Mouse (Mus musculus) forebrain, embryonic 12.5 days (tissue): ENCODE results near the gene Pth2. TPM values are rescaled to one million over a fixed set of nuclear protein-coding genes. Genes with fewer than 3 reads are reported as not detected.

ENCODE experiments used
- ATAC-seq: fragments of 200-750 bp; cut with Nextera tagmentation; 2 replicates; pipeline ENCODE4 v1.8.0; 2017; ENCODE audit warnings: moderate TSS enrichment; ENCODE audit not compliant: low FRiP score
- H3K27ac ChIP-seq: fragments of 300-500 bp; sonication (generic); 2 replicates; pipeline ENCODE4 v1.5.1; 2016; ENCODE audit warnings: mild to moderate bottlenecking
- H3K27me3 ChIP-seq: fragments of 300-500 bp; sonication (generic); 2 replicates; pipeline ENCODE4 v1.6.1; 2016; ENCODE audit warnings: mild to moderate bottlenecking
- H3K36me3 ChIP-seq: fragments of 300-500 bp; sonication (generic); replicated peaks from 2 replicates; pipeline ENCODE4 v1.6.1; 2016; ENCODE audit warnings: mild to moderate bottlenecking
- H3K4me1 ChIP-seq: fragments of 300-500 bp; sonication (generic); 2 replicates; pipeline ENCODE4 v1.6.1; 2016
- H3K4me2 ChIP-seq: fragments of 300-500 bp; sonication (generic); 2 replicates; pipeline ENCODE4 v1.6.1; 2016; ENCODE audit warnings: mild to moderate bottlenecking, moderate library complexity
- H3K4me3 ChIP-seq: fragments of 300-500 bp; sonication (generic); replicated peaks from 2 replicates; pipeline ENCODE4 v1.5.1; 2016; ENCODE audit warnings: mild to moderate bottlenecking
- H3K9ac ChIP-seq: fragments of 300-500 bp; sonication (generic); 2 replicates; pipeline ENCODE4 v1.6.1; 2016; ENCODE audit warnings: mild to moderate bottlenecking
- H3K9me3 ChIP-seq: fragments of 300-500 bp; sonication (generic); 2 replicates; pipeline ENCODE4 v1.6.1; 2016
- WGBS: fragments of 180-500 bp; shearing (Covaris S2); methylation state at CpG from one replicate; pipeline ENCODE4 v1.1.7; 2016; 5-methylcytosine and 5-hydroxymethylcytosine counted together
- polyA plus RNA-seq: library from polyadenylated mRNA; unstranded; fragments of >200 nt; fragmentation: Nextera tagmentation; extraction: Ambion mirVana; gene quantifications from 2 replicates; pipeline ENCODE4 v1.2.1, GENCODE M21; 2016

The Pth2 gene
- polyA plus RNA-seq, 1 experiment from 2014 or later: 1.5 TPM

- no peak overlapping the region for H3K4me2 ChIP-seq
- H3K4me3 ChIP-seq: no peak overlapping the region
- H3K4me1 ChIP-seq: peaks cover 16% of the 10 kb centered on the region
- H3K9ac ChIP-seq: no peak overlapping the region
- H3K36me3 ChIP-seq: no peaks in the 10 kb centered on the region; the same call in 1 of the 2 replicates
- H3K27me3 ChIP-seq: peaks cover 39% of the 10 kb centered on the region
- H3K9me3 ChIP-seq: 0 out of 2 replicates have a peak, but pooled peaks cover 7% of the 10 kb centered on the region
- WGBS: 85% methylated on average over 7 of the region's 7 CpGs
- H3K27ac ChIP-seq: no peak overlapping the region
- ATAC-seq: no peak
Measured at GRCm38 (mm10) chr7:45212356-45212755, 31.6 kb downstream of the Pth2 start.

DNA sequence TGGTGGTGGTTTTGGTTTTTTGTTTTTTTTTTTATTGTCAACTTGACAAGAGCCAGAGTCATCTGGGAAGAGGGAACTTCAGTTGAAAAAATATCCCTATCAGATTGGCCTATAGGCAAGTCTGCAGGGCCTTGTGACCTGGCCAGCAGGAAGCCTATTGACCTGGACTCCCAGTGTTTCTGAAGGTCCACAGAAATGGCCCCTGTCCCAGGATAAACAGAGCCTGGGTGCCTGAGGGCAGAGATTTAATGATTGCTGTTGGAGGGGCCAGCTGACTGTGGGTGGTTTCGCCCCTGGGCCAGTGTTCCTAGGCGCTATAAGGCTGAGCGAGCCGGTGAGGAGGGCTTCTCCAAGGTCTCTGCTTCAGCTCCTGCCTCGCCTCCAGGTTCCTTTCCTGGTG lies 32.9 kb downstream of the Pth2 start:
- H3K9ac ChIP-seq: no peak overlapping the region
- H3K27ac ChIP-seq: no peak overlapping the region
- H3K4me1 ChIP-seq: peaks cover 29% of the 10 kb centered on the region
- H3K9me3 ChIP-seq: no peaks in the 10 kb centered on the region
- H3K4me3 ChIP-seq: no peak overlapping the region
- no peak for ATAC-seq
- 66% methylated on average over 5 of the region's 5 CpGs for WGBS
- H3K4me2 ChIP-seq: no peak overlapping the region
- H3K36me3 ChIP-seq: peaks cover 11% of the 10 kb centered on the region
- H3K27me3 ChIP-seq: peaks cover 37% of the 10 kb centered on the region

DNA sequence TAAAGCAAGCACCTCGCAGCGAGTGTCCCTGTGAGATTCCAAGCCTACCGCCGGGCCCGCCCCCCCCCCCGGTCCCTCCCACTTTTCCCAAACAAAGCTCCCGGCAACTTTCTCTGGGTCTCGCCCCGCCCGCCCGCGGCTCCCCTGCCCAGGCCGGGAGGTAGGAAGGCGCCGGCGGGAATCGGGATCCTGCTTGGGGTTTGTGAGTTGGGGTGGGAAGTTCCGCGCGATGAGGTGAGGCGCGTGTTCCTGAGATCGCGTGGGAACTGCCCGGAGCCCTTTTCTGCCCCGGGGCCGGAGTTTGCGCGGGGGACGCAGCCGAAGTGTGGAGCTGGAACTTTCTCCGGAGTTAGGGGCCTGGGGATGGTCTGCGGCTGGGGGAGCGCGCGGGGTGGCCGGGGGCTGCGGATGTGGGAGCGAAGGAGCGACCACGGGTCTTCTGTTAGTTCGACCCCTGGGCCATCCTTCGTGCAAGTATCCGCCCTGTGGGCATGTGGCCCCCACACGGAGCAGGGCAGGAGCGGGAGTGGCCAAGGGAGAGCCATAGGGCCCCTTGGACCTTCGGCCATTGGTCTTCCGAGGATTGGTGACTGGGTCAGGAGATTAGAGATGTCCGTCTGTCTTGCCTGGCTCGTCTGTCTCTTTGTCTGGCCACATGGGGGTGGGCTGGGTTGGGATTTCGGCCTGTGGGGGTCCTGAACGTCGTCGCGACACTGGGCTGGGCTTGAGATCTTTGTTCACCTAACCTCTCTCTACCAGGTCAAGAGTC lies 35.1 kb downstream of the Pth2 start, which contains the start of gene Tead2:
Gene Tead2 (plus strand): TSS at position 81 of the 769 bp plus-strand sequence.
- peak within 1 kb of the TSS; percentile 72 for H3K4me2 ChIP-seq
- H3K4me1 ChIP-seq: peaks cover 44% of the 10 kb centered on the region
- H3K4me3 ChIP-seq: peak within 1 kb of the TSS; percentile 76
- H3K9ac ChIP-seq: peak within 1 kb of the TSS; percentile 91
- H3K36me3 ChIP-seq: peaks cover 33% of the 10 kb centered on the region
- no peaks in the 10 kb centered on the region for H3K9me3 ChIP-seq
- peaks cover 16% of the 10 kb centered on the region for H3K27me3 ChIP-seq
- peak; percentile 62 for ATAC-seq
- H3K27ac ChIP-seq: peak within 1 kb of the TSS; percentile 92
- WGBS: under 1% methylated on average over 52 of the region's 55 CpGs

DNA sequence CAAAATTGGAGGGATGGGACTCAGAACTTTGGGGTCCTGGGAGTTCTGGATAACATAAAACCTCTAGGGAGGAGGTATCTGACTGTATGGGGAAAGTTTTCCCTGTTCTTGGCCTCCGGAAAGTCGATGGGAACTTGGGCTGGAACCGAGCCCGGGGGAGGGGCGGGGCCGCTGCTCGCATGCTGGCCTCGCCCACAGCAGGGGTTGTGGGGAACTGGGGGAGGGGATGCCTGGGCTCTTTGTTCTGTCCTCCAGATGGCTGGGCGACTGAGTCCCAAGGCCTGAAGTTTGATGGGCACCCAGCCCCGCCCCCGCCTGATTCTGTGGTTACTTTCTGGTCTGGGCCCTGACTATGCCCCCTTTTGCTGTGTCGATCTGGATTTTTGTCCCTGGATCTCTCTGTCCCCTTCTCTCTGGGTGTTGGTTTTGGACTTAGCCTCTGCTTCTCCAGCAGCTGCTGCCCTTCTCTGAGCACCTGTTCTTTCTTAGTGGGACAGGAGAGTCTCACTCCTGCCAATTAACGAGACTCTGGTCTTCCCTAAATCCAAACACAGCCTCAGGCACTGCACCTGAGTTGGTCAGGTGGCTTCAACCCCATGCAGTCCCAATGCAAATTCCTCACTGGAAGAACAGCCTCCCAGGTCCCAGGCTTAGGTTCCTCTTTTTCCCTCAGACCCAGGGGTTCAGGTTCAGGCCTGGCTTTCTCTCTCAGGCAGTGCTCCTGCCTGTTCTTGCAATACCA lies 35.8 kb downstream of the Pth2 start:
- peak overlapping the region; percentile 92 for H3K27ac ChIP-seq
- peak overlapping the region; percentile 72 for H3K4me2 ChIP-seq
- H3K9ac ChIP-seq: peak overlapping the region; percentile 91
- H3K36me3 ChIP-seq: peaks cover 40% of the 10 kb centered on the region
- H3K4me1 ChIP-seq: peaks cover 48% of the 10 kb centered on the region
- H3K27me3 ChIP-seq: peaks cover 8% of the 10 kb centered on the region
- peak; percentile 88 for ATAC-seq
- peak overlapping the region; percentile 76 for H3K4me3 ChIP-seq
- under 1% methylated on average over 13 of the region's 13 CpGs for WGBS
- H3K9me3 ChIP-seq: no peaks in the 10 kb centered on the region

- no peak overlapping the region for H3K4me2 ChIP-seq
- H3K9me3 ChIP-seq: no peaks in the 10 kb centered on the region
- H3K36me3 ChIP-seq: peaks cover 90% of the 10 kb centered on the region
- no peak overlapping the region for H3K9ac ChIP-seq
- 86% methylated on average over 2 of the region's 2 CpGs for WGBS
- H3K4me3 ChIP-seq: no peak overlapping the region
- H3K4me1 ChIP-seq: peaks cover 41% of the 10 kb centered on the region
- no peaks in the 10 kb centered on the region for H3K27me3 ChIP-seq
- no peak overlapping the region for H3K27ac ChIP-seq
- ATAC-seq: no peak
Measured at GRCm38 (mm10) chr7:45221680-45222079, 40.9 kb downstream of the Pth2 start.

- 96% methylated on average over 7 of the region's 7 CpGs for WGBS
- H3K4me1 ChIP-seq: peaks cover 11% of the 10 kb centered on the region; the same call in 1 of the 2 replicates
- H3K27me3 ChIP-seq: no peaks in the 10 kb centered on the region
- no peak overlapping the region for H3K4me3 ChIP-seq
- no peaks in the 10 kb centered on the region for H3K9me3 ChIP-seq
- no peak for ATAC-seq
- H3K9ac ChIP-seq: no peak overlapping the region
- H3K4me2 ChIP-seq: no peak overlapping the region
- peaks cover 96% of the 10 kb centered on the region for H3K36me3 ChIP-seq
- H3K27ac ChIP-seq: no peak overlapping the region
Measured at GRCm38 (mm10) chr7:45224826-45225225, 44.0 kb downstream of the Pth2 start.

- ATAC-seq: no peak
- H3K4me3 ChIP-seq: no peak overlapping the region
- H3K27me3 ChIP-seq: no peaks in the 10 kb centered on the region
- H3K9me3 ChIP-seq: no peaks in the 10 kb centered on the region
- H3K4me2 ChIP-seq: no peak overlapping the region
- 97% methylated on average over 5 of the region's 5 CpGs for WGBS
- peaks cover 2% of the 10 kb centered on the region; the same call in 1 of the 2 replicates for H3K4me1 ChIP-seq
- H3K27ac ChIP-seq: no peak overlapping the region
- no peak overlapping the region for H3K9ac ChIP-seq
- H3K36me3 ChIP-seq: peaks cover 89% of the 10 kb centered on the region
Measured at GRCm38 (mm10) chr7:45226421-45226820, 45.6 kb downstream of the Pth2 start.

DNA sequence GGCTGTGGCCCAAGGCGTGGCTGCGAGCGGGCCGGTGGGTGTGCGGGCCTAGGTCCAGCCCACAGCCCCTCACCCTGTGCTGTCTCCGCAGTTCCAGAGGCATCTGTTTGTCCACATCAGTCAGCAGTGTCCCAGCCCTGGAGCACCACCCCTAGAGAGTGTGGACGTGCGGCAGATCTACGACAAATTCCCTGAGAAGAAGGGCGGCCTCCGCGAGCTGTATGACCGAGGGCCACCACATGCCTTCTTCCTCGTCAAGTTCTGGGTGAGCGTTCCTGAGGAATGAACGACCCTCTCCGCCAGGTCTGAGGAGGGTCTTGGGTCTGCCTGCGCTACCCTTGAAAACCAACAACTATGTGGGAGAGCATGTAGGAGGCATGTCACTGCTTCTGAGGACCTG lies 47.8 kb downstream of the Pth2 start:
- no peak overlapping the region for H3K4me2 ChIP-seq
- H3K4me1 ChIP-seq: peaks cover 17% of the 10 kb centered on the region
- H3K9ac ChIP-seq: no peak overlapping the region
- no peak for ATAC-seq
- WGBS: 94% methylated on average over 18 of the region's 18 CpGs
- H3K4me3 ChIP-seq: no peak overlapping the region
- no peaks in the 10 kb centered on the region for H3K9me3 ChIP-seq
- H3K27me3 ChIP-seq: no peaks in the 10 kb centered on the region; the same call in 1 of the 2 replicates
- no peak overlapping the region for H3K27ac ChIP-seq
- peaks cover 86% of the 10 kb centered on the region for H3K36me3 ChIP-seq

DNA sequence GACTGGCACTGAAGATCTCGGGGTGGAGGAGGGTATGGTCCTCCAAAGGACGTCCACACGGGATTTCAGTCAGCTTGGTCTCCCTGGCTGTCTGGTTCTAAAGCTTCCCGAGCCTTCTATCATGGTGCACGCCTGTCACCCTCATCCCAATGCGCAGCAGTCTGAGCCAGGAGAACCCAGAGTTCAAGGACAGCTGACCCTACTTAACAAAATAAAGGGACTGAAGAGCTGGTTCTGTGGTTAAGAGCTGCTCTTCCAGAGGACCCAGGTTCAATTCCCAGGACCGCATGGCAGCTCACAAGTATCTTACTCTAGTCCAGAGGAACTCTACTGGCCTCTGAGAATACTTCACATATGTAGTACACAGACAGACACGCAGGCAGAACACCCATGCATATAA lies 48.3 kb downstream of the Pth2 start:
- no peak overlapping the region for H3K4me3 ChIP-seq
- H3K27ac ChIP-seq: no peak overlapping the region
- peaks cover 82% of the 10 kb centered on the region for H3K36me3 ChIP-seq
- no peak for ATAC-seq
- no peak overlapping the region for H3K4me2 ChIP-seq
- WGBS: 95% methylated on average over 8 of the region's 8 CpGs
- H3K4me1 ChIP-seq: peaks cover 22% of the 10 kb centered on the region
- no peaks in the 10 kb centered on the region for H3K9me3 ChIP-seq
- H3K9ac ChIP-seq: no peak overlapping the region
- peaks cover under 1% of the 10 kb centered on the region; the same call in 1 of the 2 replicates for H3K27me3 ChIP-seq

DNA sequence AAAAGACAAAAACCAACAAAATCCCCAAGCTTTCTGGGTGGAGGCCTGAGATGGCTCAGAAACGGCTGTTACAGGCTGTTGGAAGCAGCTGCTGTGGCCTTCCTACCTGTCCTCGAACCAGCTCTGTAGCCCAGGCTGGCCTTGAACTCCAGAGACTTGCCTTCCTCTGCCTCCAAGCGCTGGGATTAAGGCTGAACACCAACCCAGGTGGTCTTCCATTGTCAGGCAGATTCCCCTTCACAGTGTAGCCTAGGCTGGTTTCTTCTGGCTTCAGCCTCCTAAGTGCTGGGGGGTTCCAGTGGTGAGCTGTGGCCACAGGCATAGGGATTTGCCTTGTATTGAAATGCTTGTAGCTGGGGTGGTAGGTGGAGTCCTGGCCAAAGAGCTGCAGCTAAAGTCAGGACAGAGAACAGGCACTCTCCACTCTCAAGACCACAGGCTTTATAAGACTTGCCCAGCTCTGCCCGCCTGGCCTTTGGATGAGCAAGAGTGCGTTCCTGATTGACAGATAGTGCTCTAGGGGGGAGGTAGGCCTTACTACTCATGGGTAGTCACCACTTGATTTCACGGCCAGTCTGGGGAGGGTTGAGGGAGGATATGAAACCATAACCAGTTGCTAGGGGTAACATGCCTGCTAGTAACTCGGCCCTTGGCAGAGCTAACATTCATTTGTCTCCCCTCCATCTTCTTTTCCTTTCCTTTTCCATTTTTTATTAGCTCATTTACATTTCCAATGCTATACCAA lies 48.8 kb downstream of the Pth2 start:
- Histone ChIP-seq H3K4me1 (peaks cover 28% of the 10 kb centered on the region), H3K4me2 (no peak overlapping the region), H3K27ac (no peak overlapping the region), H3K9ac (no peak overlapping the region), H3K27me3 (peaks cover 3% of the 10 kb centered on the region; the same call in 1 of the 2 replicates), H3K4me3 (no peak overlapping the region), H3K9me3 (no peaks in the 10 kb centered on the region), H3K36me3 (peaks cover 76% of the 10 kb centered on the region)
- no peak for ATAC-seq
- WGBS: 90% methylated on average over 7 of the region's 7 CpGs

DNA sequence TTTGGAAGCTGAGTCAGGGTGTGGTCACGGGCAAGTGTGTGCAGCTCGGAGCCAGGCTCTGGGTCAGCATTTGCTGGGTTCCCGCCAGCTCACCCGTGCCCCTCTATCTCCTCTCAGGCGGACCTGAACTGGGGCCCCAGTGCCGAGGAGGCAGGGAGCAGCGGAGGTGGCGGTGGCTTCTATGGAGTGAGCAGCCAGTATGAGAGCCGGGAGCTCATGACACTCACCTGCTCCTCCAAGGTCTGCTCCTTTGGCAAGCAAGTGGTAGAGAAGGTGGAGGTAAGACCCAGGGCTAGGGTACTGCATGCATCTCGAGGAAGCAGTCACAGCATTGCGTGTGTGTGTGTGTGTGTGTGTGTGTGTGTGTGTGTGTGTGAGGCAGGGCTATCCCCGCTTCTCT lies 50.4 kb downstream of the Pth2 start:
- Histone ChIP-seq H3K4me2 (no peak overlapping the region), H3K4me3 (no peak overlapping the region), H3K36me3 (peaks cover 60% of the 10 kb centered on the region), H3K4me1 (peaks cover 41% of the 10 kb centered on the region), H3K9ac (no peak overlapping the region), H3K9me3 (no peaks in the 10 kb centered on the region), H3K27ac (no peak overlapping the region), H3K27me3 (peaks cover 9% of the 10 kb centered on the region)
- 94% methylated on average over 12 of the region's 12 CpGs for WGBS
- ATAC-seq: no peak
